Mouse (Mus musculus) hindbrain, embryonic 14.5 days (tissue): ENCODE results near the gene Arhgap20. TPM values are rescaled to one million over a fixed set of nuclear protein-coding genes. Genes with fewer than 3 reads are reported as not detected.

Experiments
- ATAC-seq: fragments of 200-750 bp; cut with Nextera tagmentation; 2 replicates; pipeline ENCODE4 v1.8.0; 2017; ENCODE audit warnings: moderate number of reproducible peaks, mild to moderate bottlenecking, moderate TSS enrichment, moderate library complexity; ENCODE audit not compliant: low FRiP score
- DNase-seq: peaks from one replicate; pipeline ENCODE4 v3.0.0-alpha.2; 2015; ENCODE audit warnings: low spot score
- H3K27ac ChIP-seq: fragments of 300-500 bp; sonication (generic); 2 replicates; pipeline ENCODE4 v1.5.1; 2014; ENCODE audit warnings: mild to moderate bottlenecking, moderate library complexity
- H3K27me3 ChIP-seq: fragments of 300-500 bp; sonication (generic); 2 replicates; pipeline ENCODE4 v1.6.1; 2014; ENCODE audit warnings: mild to moderate bottlenecking, low read length, mixed read lengths; ENCODE audit not compliant: control insufficient read depth, insufficient read depth
- H3K36me3 ChIP-seq: fragments of 300-500 bp; sonication (generic); replicated peaks from 2 replicates; pipeline ENCODE4 v1.6.1; 2014; ENCODE audit not compliant: control insufficient read depth, insufficient read depth
- H3K4me1 ChIP-seq: fragments of 300-500 bp; sonication (generic); replicated peaks from 2 replicates; pipeline ENCODE4 v1.6.1; 2014; ENCODE audit warnings: antibody characterized with exemption, low read length, mixed read lengths; ENCODE audit not compliant: control insufficient read depth, insufficient read depth
- H3K4me2 ChIP-seq: fragments of 300-500 bp; sonication (generic); replicated peaks from 2 replicates; pipeline ENCODE4 v1.6.1; 2014; ENCODE audit warnings: mild to moderate bottlenecking, moderate library complexity
- H3K4me3 ChIP-seq: fragments of 300-500 bp; sonication (generic); replicated peaks from 2 replicates; pipeline ENCODE4 v1.5.1; 2014; ENCODE audit warnings: mild to moderate bottlenecking, low read length
- H3K9ac ChIP-seq: fragments of 300-500 bp; sonication (generic); 2 replicates; pipeline ENCODE4 v1.6.1; 2014
- H3K9me3 ChIP-seq: fragments of 300-500 bp; sonication (generic); 2 replicates; pipeline ENCODE4 v1.6.1; 2016; ENCODE audit warnings: low read length; ENCODE audit not compliant: control insufficient read depth
- WGBS: fragments of 180-500 bp; shearing (Covaris S2); extraction: QIAGEN DNeasy Blood & Tissue Kit; methylation state at CpG from one replicate; pipeline ENCODE4 v1.1.7; 2014; 5-methylcytosine and 5-hydroxymethylcytosine counted together
- polyA plus RNA-seq: library from polyadenylated mRNA; unstranded; fragments of >200 nt; fragmentation: Nextera tagmentation; extraction: Ambion mirVana; gene quantifications from 2 replicates; pipeline ENCODE4 v1.2.1, GENCODE M21; 2014

Gene Arhgap20
- polyA plus RNA-seq, 1 experiment from 2014 or later = 29.7 TPM

DNA sequence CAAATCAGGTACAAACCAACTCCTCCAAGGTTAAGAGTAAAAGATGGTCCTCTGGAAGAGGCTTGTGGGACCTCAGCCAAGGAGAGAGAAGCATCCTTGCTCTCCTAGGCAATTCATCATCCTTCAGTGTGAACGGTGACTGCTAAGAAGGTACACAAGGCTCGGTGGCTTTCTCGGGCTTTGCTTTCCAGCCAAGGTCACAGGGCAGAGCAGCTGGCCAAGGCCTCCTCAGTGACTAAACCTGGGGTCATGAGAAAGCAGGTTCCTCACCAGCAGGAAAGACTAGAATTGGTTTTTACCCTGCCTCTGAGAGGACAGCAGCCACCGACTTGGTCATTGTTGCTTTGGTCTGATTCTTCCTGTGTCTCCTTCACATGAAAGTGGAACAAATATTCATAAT, 116.7 kb downstream of the Arhgap20 start:
- ATAC-seq (no peak), DNase-seq (no peak)
- Histone ChIP-seq H3K36me3 (no peaks in the 10 kb centered on the region), H3K4me1 (no peaks in the 10 kb centered on the region), H3K9ac (no peak overlapping the region), H3K4me2 (no peak overlapping the region), H3K27me3 (no peaks in the 10 kb centered on the region), H3K9me3 (no peaks in the 10 kb centered on the region), H3K27ac (no peak overlapping the region), H3K4me3 (no peak overlapping the region)
- WGBS = 74% methylated on average over 4 of the region's 4 CpGs

DNA sequence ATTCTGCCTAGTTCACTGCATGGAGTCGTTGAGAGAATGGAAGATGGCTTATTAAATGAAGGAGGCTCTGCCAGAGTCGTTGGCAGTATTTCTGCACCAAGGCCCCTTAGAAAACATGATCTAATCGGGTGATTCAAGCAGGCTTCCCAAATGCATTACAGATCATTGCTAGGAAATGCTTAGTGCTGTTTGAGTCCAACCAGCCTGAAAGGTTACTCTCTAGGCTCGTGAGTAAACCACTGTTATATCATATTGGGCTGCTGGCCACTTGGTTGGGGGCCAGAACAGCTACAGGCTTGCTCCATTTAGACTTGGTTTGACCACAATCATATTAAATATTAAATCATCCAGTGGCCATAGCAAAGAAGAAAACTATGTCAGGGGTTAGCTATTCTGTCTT, 118.2 kb downstream of the Arhgap20 start:
- Histone ChIP-seq H3K4me1 (no peaks in the 10 kb centered on the region), H3K36me3 (no peaks in the 10 kb centered on the region), H3K27ac (no peak overlapping the region), H3K4me3 (no peak overlapping the region), H3K4me2 (no peak overlapping the region), H3K27me3 (no peaks in the 10 kb centered on the region), H3K9me3 (no peaks in the 10 kb centered on the region), H3K9ac (no peak overlapping the region)
- DNase-seq = no peak
- ATAC-seq = no peak
- WGBS = 90% methylated on average over 4 of the region's 4 CpGs

DNA sequence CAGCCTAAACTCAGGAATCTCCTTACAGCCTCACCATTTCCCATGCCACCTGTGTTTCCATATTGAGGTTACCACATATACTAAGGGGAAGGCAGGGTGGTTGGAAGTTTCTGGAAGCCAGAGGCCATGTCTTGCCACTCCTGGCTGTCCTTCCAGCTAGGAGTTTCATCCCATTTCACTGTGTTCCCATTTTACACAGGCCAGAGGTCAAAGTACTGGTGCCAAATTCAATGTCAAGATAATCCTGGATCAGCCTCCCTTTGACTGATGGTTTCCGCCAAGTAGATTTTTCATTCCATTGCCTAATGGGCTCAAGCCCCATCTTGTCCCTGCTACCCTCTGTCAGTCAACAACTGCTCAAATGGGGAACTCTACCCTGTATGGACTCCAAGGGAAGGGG, 127.8 kb downstream of the Arhgap20 start:
- H3K9ac ChIP-seq = no peak overlapping the region
- no peaks in the 10 kb centered on the region for H3K4me1 ChIP-seq
- H3K4me2 ChIP-seq = no peak overlapping the region
- ATAC-seq (no peak), DNase-seq (no peak)
- H3K27ac ChIP-seq = no peak overlapping the region
- no peak overlapping the region for H3K4me3 ChIP-seq
- H3K9me3 ChIP-seq = no peaks in the 10 kb centered on the region
- no peaks in the 10 kb centered on the region for H3K36me3 ChIP-seq
- no peaks in the 10 kb centered on the region for H3K27me3 ChIP-seq
- WGBS = 92% methylated on average over 1 of the region's 1 CpGs

Other genes starting within 250 kb of the Arhgap20 start
- 40.8 and 46.1 TPM in 2 replicates for gene Fdx1, start 198.2 kb downstream of the Arhgap20 start, polyA plus RNA-seq